Mouse (Mus musculus) kidney, adult 2 months (tissue): ENCODE measurements around the gene Olfr1440.

Experiments used
- CTCF ChIP-seq: fragments of 200-500 bp; conservative IDR thresholded peaks from 2 replicates; pipeline ENCODE4 v1.5.1; 2011; ENCODE audit warnings: low read depth, mild to moderate bottlenecking, control low read depth, low read length, moderate library complexity, mixed read lengths; ENCODE audit not compliant: insufficient read depth, insufficient read length
- POLR2A ChIP-seq: fragments of 200-500 bp; IDR thresholded peaks from one replicate; pipeline ENCODE4 v1.6.1; 2011; ENCODE audit warnings: low read depth, low read length, control low read depth

DNA sequence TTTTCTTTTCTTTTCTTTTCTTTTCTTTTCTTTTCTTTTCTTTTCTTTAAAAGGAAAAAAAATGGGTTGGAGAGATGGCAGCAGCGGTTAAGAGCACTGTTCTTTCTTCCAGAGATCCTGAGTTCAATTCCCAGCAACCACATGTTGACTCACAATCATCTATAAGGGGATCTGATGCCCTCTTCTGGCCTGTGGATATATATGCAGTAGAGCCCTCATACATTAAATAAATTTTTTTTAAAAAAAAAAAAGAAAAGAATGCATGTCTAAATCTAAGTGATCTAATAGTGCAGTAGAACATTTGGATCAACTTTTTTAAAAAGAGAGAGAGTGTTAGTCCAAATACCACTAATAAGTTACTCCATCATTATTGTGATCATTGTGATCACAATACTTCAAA lies 34.6 kb downstream of the Olfr1440 start:
- TF ChIP-seq CTCF, result no peak
- no peak for TF ChIP-seq POLR2A
